Mouse (Mus musculus) left cerebral cortex, adult 2 months (tissue): ENCODE results near the gene Efnb3. TPM values are rescaled to one million over a fixed set of nuclear protein-coding genes. Genes with fewer than 3 reads are reported as not detected.

Source experiments
- DNase-seq, 2 experiments: peaks; one replicate each; pipeline ENCODE4 v3.0.0; 2021 to 2022; ENCODE audit warnings: low spot score in 2 of 2, mixed read lengths in 1 of 2; ENCODE audit errors: extremely low spot score in 1 of 2
- H3K27ac ChIP-seq: fragments of 200-600 bp; 2 replicates; pipeline ENCODE4 v1.8.1; 2022
- H3K4me3 ChIP-seq: fragments of 200-600 bp; 2 replicates; pipeline ENCODE4 v1.8.1; 2022
- CTCF ChIP-seq: fragments of 200-600 bp; IDR thresholded peaks from 2 replicates; pipeline ENCODE4 v1.8.1; 2022; ENCODE audit warnings: antibody characterized with exemption, mild to moderate bottlenecking, moderate library complexity
- intact Hi-C: fragments of 180-260 bp; cut with DNase I; formaldehyde crosslinking; loops from one replicate; pipeline ENCODE4 v1.15.1; 2025
- microRNA-seq, 2 experiments: library from miRNA; unstranded; fragments of <30 nt; microRNA quantifications; one replicate each; pipeline ENCODE4 v1.2.0; 2021
- total RNA-seq, 2 experiments: library from RNA; stranded (reverse); gene quantifications; 2 replicates each; pipeline ENCODE4 v1.2.3; 2021

The Efnb3 gene
- total RNA-seq, 2 experiments from 2014 or later: 46.6 to 63.0 TPM

DNA sequence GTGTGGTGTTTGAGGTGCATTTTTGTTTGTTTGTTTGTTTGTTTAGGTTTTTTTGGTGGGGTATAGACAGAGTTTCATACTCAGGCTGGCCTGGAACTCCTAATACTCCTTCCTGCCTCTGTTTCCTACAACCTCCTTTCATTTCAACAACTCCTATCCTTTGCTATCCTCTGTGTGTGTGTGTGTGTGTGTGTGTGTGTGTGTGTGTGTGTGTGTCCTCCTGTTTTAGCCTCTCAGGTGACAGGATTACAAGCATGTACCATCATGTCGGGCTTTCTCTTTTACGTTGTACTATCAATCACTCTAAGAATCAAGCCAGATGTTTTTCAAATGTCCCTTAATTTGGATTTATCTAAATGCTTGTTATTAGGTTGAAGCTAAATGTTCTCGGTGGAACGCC, 33.4 kb downstream of the Efnb3 start:
- intact Hi-C loops: no loop called here
- H3K27ac ChIP-seq: peak overlapping the region; percentile 45
- TF ChIP-seq CTCF: no peak
- no peak overlapping the region for H3K4me3 ChIP-seq
- no peak for DNase-seq

DNA sequence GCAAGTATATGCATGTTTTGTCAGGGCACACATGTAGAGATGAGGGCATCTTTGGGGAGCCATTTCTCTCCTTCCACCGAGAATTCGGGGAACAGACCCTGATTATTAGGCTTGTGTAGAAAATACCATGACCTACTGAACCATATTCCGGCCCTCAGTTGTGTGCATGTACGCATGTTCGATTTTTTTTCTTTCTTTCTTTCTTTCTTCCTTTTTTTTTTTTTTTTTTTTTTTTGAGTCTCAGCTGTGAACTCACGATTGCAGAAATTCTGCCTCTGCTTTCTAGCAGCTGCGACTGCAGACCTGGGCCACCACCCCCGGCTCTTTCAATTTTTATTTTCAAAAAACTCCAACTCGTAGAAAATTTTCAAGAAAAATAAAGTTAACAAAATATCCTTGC, 34.3 kb downstream of the Efnb3 start:
- no peak overlapping the region for H3K27ac ChIP-seq

GRCm38 (mm10) chr11:69523651-69524050, 36.4 kb downstream of the Efnb3 start:
- intact Hi-C loops: no loop called here
- DNase-seq: no peak
- Histone ChIP-seq H3K27ac (no peak overlapping the region), H3K4me3 (no peak overlapping the region)
- TF ChIP-seq CTCF: no peak

More for the DNA sequence above, 34.3 kb downstream of the Efnb3 start:
- intact Hi-C loops: no loop called here
- no peak for TF ChIP-seq CTCF
- no peak for DNase-seq
- H3K4me3 ChIP-seq: no peak overlapping the region

DNA sequence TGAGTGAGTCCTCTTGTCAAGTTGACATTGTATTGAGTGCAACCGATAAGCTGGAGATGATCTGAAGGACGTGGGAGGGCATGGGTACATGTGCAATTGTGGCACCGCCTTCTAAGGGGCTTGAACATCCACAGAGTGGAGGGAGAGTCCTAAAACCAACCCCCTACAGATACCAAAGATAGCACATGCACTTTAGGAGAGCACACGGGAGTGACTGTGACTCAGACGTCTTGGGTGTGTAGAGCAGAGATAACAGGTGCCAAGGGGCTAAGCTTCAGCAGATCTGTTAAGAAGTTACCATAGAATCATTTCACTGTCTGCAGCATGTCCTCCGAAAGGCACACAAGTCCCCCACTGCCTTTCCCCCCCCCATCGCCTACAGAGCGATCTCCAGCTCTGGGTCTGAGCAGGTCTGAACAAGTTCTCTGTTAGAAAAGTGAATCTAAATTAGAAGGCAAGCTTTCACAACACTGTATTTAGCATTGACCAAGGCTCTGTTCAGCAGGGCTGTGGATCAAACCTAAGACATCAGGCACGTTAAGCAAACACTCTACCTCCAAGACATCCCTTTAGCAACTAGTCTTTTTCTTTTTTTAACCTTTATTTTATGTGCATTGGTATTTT, 38.4 kb downstream of the Efnb3 start:
- no peak for DNase-seq
- no peak overlapping the region for H3K4me3 ChIP-seq
- H3K27ac ChIP-seq: no peak overlapping the region
- intact Hi-C loops: no loop called here
- TF ChIP-seq CTCF: no peak

GRCm38 (mm10) chr11:69519976-69520375, 40.0 kb downstream of the Efnb3 start:
- TF ChIP-seq CTCF: no peak
- H3K27ac ChIP-seq: no peak overlapping the region
- no peak for DNase-seq
- intact Hi-C loops: no loop called here
- no peak overlapping the region for H3K4me3 ChIP-seq

DNA sequence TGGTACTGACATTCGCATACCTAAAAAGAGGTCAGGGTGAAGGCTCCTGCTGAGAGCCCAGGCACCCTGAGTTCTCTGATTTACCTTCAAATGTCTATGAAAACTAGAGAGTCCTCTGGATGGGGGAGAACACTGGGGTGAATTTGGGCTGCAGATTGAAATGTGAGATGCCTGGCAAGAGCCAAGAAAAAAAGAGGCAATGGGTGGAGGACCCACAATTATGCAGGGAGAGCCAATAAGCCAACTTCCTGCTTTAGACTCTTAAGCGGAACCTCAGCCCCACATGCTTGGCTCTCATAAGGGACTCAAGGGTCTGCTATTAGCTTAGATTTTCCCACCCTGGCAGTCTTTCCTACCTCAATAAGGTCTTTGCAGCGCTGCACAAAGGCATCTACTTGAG, 43.3 kb downstream of the Efnb3 start:
- no peak for DNase-seq
- no peak overlapping the region for H3K4me3 ChIP-seq
- H3K27ac ChIP-seq: no peak overlapping the region
- intact Hi-C loops: no loop called here
- no peak for TF ChIP-seq CTCF

GRCm38 (mm10) chr11:69516151-69516640, 43.8 kb downstream of the Efnb3 start:
- DNase-seq: no peak
- intact Hi-C loops: no loop called here
- H3K4me3 ChIP-seq: no peak overlapping the region
- H3K27ac ChIP-seq: no peak overlapping the region
- TF ChIP-seq CTCF: no peak

GRCm38 (mm10) chr11:69513840-69514239, 46.2 kb downstream of the Efnb3 start:
- intact Hi-C loops: loop anchor here (2.0 to 5.0 kb wide), 4 partner anchors 81 to 321 kb away; no protein-coding TSS in a partner anchor
- Histone ChIP-seq H3K27ac (no peak overlapping the region), H3K4me3 (no peak overlapping the region)
- peak; percentile 85 for TF ChIP-seq CTCF
- DNase-seq: peak; percentile 42 to 51

- TF ChIP-seq CTCF: no peak
- H3K27ac ChIP-seq: no peak overlapping the region
- intact Hi-C loops: loop anchor here (5.0 kb wide), 1 partner anchor 254 kb away; no protein-coding TSS in a partner anchor
- no peak for DNase-seq
- no peak overlapping the region for H3K4me3 ChIP-seq
Measured at GRCm38 (mm10) chr11:69510796-69511496, 49.1 kb downstream of the Efnb3 start.

Small RNA genes lying within 50 kb of the gene (microRNA-seq; reads per million reads assigned to microRNA genes)
- 0 reads per million in 2 experiments for gene Gm27493

Other genes with a start within 250 kb of the Efnb3 start
- gene Cntrob, start 236.4 kb downstream of the Efnb3 start, total RNA-seq: 10 to 100 TPM; 19.2 to 27.1 TPM
- gene Trappc1, start 236.2 kb downstream of the Efnb3 start, total RNA-seq: 10 to 100 TPM; 58.8 to 60.1 TPM
- 10 to 100 TPM; 95.5 to 95.8 TPM for gene Kcnab3, start 233.9 kb downstream of the Efnb3 start, total RNA-seq
- gene Rnf227, start 219.7 kb downstream of the Efnb3 start, total RNA-seq: 100 to 1,000 TPM; 170 to 181 TPM
- gene Chd3, start 190.8 kb downstream of the Efnb3 start, total RNA-seq: 100 to 1,000 TPM; 406 to 416 TPM
- 100 to 1,000 TPM in 1 of 2 experiments, 10 to 100 TPM in 1; 94.0 to 113 TPM for gene Naa38, start 164.7 kb downstream of the Efnb3 start, total RNA-seq
- gene Cyb5d1, start 164.6 kb downstream of the Efnb3 start, total RNA-seq: 10 to 100 TPM; 40.7 to 45.6 TPM
- gene Tmem88, start 162.0 kb downstream of the Efnb3 start, total RNA-seq: 1 to 10 TPM; 2.9 to 3.8 TPM
- gene Kdm6b, start 146.5 kb downstream of the Efnb3 start, total RNA-seq: 10 to 100 TPM; 31.1 to 45.3 TPM
- 1 to 10 TPM; 2.7 to 3.7 TPM for gene Dnah2, start 11.1 kb downstream of the Efnb3 start, total RNA-seq
- 10 to 100 TPM in 1 of 2 experiments, 1 to 10 TPM in 1; 7.6 to 10.5 TPM for gene Wrap53, start 20.1 kb upstream of the Efnb3 start, total RNA-seq
- 10 to 100 TPM; 23.7 TPM for gene Trp53, start 20.2 kb upstream of the Efnb3 start, total RNA-seq
- gene Atp1b2, start 45.7 kb upstream of the Efnb3 start, total RNA-seq: 100 to 1,000 TPM; 411 to 429 TPM
- gene Shbg, start 57.7 kb upstream of the Efnb3 start, total RNA-seq: not detected
- 10 to 100 TPM in 1 of 2 experiments, 1 to 10 TPM in 1; 9.9 to 13.7 TPM for gene Sat2, start 61.8 kb upstream of the Efnb3 start, total RNA-seq
- 100 to 1,000 TPM; 146 TPM for gene Fxr2, start 72.8 kb upstream of the Efnb3 start, total RNA-seq
- not detected for gene Sox15, start 95.1 kb upstream of the Efnb3 start, total RNA-seq
- gene Mpdu1, start 102.4 kb upstream of the Efnb3 start, total RNA-seq: 10 to 100 TPM; 59.0 to 59.4 TPM
- gene Cd68, start 105.9 kb upstream of the Efnb3 start, total RNA-seq: 10 to 100 TPM; 11.8 to 14.1 TPM
- gene Eif4a1, start 112.2 kb upstream of the Efnb3 start, total RNA-seq: 100 to 1,000 TPM; 299 to 311 TPM
- gene Senp3, start 121.9 kb upstream of the Efnb3 start, total RNA-seq: 100 to 1,000 TPM; 108 to 111 TPM
- 1 to 10 TPM; 3.3 to 3.8 TPM for gene Tnfsf13, start 125.6 kb upstream of the Efnb3 start, total RNA-seq
- 10 to 100 TPM in 1 of 2 experiments, 1 to 10 TPM in 1; 9.5 to 10.6 TPM for gene Tnfsf12, start 135.6 kb upstream of the Efnb3 start, total RNA-seq
- 1 to 10 TPM; 1.4 to 1.9 TPM for gene Tnfsfm13, start 135.9 kb upstream of the Efnb3 start, total RNA-seq
- gene Polr2a, start 198.4 kb upstream of the Efnb3 start, total RNA-seq: 10 to 100 TPM; 55.1 to 56.6 TPM
- gene Slc35g3, start 201.8 kb upstream of the Efnb3 start, total RNA-seq: not detected
- gene Zbtb4, start 205.7 kb upstream of the Efnb3 start, total RNA-seq: 100 to 1,000 TPM; 134 to 167 TPM
- 1 to 10 TPM; 1.0 to 1.4 TPM for gene Chrnb1, start 235.7 kb upstream of the Efnb3 start, total RNA-seq
- gene Fgf11, start 241.7 kb upstream of the Efnb3 start, total RNA-seq: 10 to 100 TPM; 15.9 to 19.8 TPM
- under 1 TPM in 1 of 2 experiments, not detected in 1; 0.23 TPM for gene Tmem102, start 245.4 kb upstream of the Efnb3 start, total RNA-seq